ENCODE assay signal across 9 mouse cellular contexts in the genomic region with DNA sequence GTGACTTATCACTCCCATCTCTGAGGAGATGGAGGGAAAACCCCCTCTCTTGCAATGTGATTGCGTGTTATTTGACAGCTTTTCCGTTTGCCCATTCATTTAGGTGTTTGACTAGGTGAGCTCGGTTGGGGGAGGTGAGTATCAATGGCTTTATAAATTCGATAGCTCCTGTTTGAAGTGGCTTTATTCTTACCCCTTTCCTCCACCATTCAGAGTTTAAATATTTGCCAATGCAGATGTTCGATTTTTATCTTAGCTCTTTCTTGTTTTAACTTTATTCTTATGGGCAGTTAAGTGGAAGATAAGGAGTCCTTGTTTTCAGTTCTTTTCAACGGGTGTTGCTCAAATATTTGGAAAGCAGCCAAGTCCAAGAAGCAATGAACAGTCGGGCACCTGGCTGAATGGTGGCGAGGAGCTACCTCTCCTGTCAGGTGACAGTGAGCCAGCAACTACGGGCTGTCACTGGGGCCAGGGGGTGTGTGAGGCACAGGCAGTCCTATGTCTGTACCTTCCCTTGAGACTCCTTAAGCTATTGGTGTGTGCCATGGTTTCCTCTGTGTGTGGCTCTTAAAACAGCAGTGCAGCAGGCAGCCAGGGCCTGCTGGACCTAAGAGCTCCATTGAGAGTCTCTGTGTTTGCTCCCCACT.
A peak's percentile ranks its signal among the peaks of the same experiment; 100 is the strongest.
DNase-seq lines count a peak whose midpoint lies in the region; ATAC-seq and TF ChIP-seq lines count a peak whose summit lies in the region.
"Had no signal": no experiment of that assay in that cellular context is flagged by ENCODE, and none has a peak within 500 bp of the region (broad histone marks: within the 10 kb centered on the region; RNA-seq: fewer than 3 reads in every experiment).

No protein-coding gene starts in this region.

- H3K9me3 ChIP-seq in intestine, postnatal 0 days (ENCODE audit: control insufficient read depth) = no peaks in the 10 kb centered on the region
- H3K9me3 ChIP-seq in lung, embryonic 16.5 days (ENCODE audit: control insufficient read depth, low read length) = no peaks in the 10 kb centered on the region
- no peaks in the 10 kb centered on the region for H3K9me3 ChIP-seq in heart, embryonic 12.5 days (replicated peaks)
- H3K9me3 ChIP-seq: limb, embryonic 15.5 days had no signal

- no peak overlapping the region for H3K4me3 ChIP-seq in intestine, postnatal 0 days (ENCODE audit: low read depth, low read length)
- H3K4me3 ChIP-seq in lung, embryonic 16.5 days (ENCODE audit: low read length) = no peak overlapping the region
- no peak overlapping the region for H3K4me3 ChIP-seq in heart, embryonic 12.5 days
- H3K4me3 ChIP-seq: limb, embryonic 15.5 days had no signal

- H3K9ac ChIP-seq in intestine, postnatal 0 days (ENCODE audit: low read depth, low read length) = no peak overlapping the region
- no peak overlapping the region for H3K9ac ChIP-seq in lung, embryonic 16.5 days (ENCODE audit: low read length)
- no peak overlapping the region for H3K9ac ChIP-seq in heart, embryonic 12.5 days
- H3K9ac ChIP-seq: limb, embryonic 15.5 days had no signal

- peak overlapping the region; percentile 35 for H3K4me2 ChIP-seq in intestine, postnatal 0 days (replicated peaks; ENCODE audit: low read depth)
- H3K4me2 ChIP-seq in lung, embryonic 16.5 days (ENCODE audit: low read depth, low read length) = 0 out of 2 replicates have a peak overlapping the region, but pooled peaks have one; percentile 25
- H3K4me2 ChIP-seq in heart, embryonic 12.5 days = no peak overlapping the region
- H3K4me2 ChIP-seq: limb, embryonic 15.5 days had no signal

- TF ChIP-seq CTCF in intestine, postnatal 0 days (IDR thresholded peaks at IDR 0.05; ENCODE audit: low read depth) = no peak

- peak; percentile 19 for DNase-seq in urinary bladder, adult 2 months (ENCODE audit: low spot score)
- no peak for DNase-seq in urinary bladder, postnatal 4 days (ENCODE audit: low spot score in 2 of 2)
- peak; percentile 61 for DNase-seq in yolk sac, embryonic 10.5 days (ENCODE audit: low spot score)
- DNase-seq in left cerebral cortex, adult 11 months (ENCODE audit: low spot score) = no peak
- no peak for DNase-seq in adrenal gland, adult 18-20 months (ENCODE audit: low spot score in 2 of 2)

- peak overlapping the region; percentile 69 for H3K27ac ChIP-seq in intestine, postnatal 0 days (ENCODE audit: low read depth, low read length)
- peak overlapping the region; percentile 59; the same call in 1 of the 2 replicates for H3K27ac ChIP-seq in lung, embryonic 16.5 days (ENCODE audit: low read length)
- no peak overlapping the region for H3K27ac ChIP-seq in heart, embryonic 12.5 days (ENCODE audit: poor library complexity, severe bottlenecking)
- H3K27ac ChIP-seq: limb, embryonic 15.5 days had no signal

- WGBS in intestine, postnatal 0 days = 28% methylated on average over 9 of the region's 9 CpGs
- WGBS in lung, embryonic 16.5 days = 32% methylated on average over 9 of the region's 9 CpGs
- 37% methylated on average over 9 of the region's 9 CpGs for WGBS in heart, embryonic 12.5 days

- H3K4me1 ChIP-seq in intestine, postnatal 0 days (replicated peaks; ENCODE audit: control insufficient read depth, insufficient read depth, low read length) = no peaks in the 10 kb centered on the region; the same call in none of the 2 replicates
- peaks cover 29% of the 10 kb centered on the region for H3K4me1 ChIP-seq in lung, embryonic 16.5 days (replicated peaks; ENCODE audit: control insufficient read depth, insufficient read depth, low read length)
- peaks cover 49% of the 10 kb centered on the region for H3K4me1 ChIP-seq in heart, embryonic 12.5 days (replicated peaks)

- peak; percentile 95 for ATAC-seq in intestine, postnatal 0 days
- ATAC-seq in lung, embryonic 16.5 days (ENCODE audit: low read depth) = peak; percentile 92
- no peak for ATAC-seq in heart, embryonic 12.5 days (ENCODE audit: insufficient number of reproducible peaks, low FRiP score)

- no peaks in the 10 kb centered on the region for H3K36me3 ChIP-seq in intestine, postnatal 0 days (ENCODE audit: control insufficient read depth, insufficient read depth)
- no peaks in the 10 kb centered on the region for H3K36me3 ChIP-seq in lung, embryonic 16.5 days (ENCODE audit: control insufficient read depth, insufficient read depth, low read length)
- no peaks in the 10 kb centered on the region for H3K36me3 ChIP-seq in heart, embryonic 12.5 days
- H3K36me3 ChIP-seq: limb, embryonic 15.5 days had no signal

- no peaks in the 10 kb centered on the region for H3K27me3 ChIP-seq in intestine, postnatal 0 days (replicated peaks; ENCODE audit: control insufficient read depth, insufficient read depth, low read length)
- no peaks in the 10 kb centered on the region for H3K27me3 ChIP-seq in lung, embryonic 16.5 days (ENCODE audit: control insufficient read depth, insufficient read depth, low read depth, low read length)
- H3K27me3 ChIP-seq in heart, embryonic 12.5 days (replicated peaks) = no peaks in the 10 kb centered on the region
- H3K27me3 ChIP-seq: limb, embryonic 15.5 days had no signal

Comparison
In these comparisons a context has a peak if more than half of its experiments do, and no peak if none do; other contexts are left out.
1. DNase-seq: peak in urinary bladder, adult 2 months (single experiment) and yolk sac, embryonic 10.5 days (single experiment); none in urinary bladder, postnatal 4 days (0 of 2), left cerebral cortex, adult 11 months (single experiment) and adrenal gland, adult 18-20 months (0 of 2).